Mouse (Mus musculus): ENCODE data around the gene Isoc2b. TPM values are rescaled to one million over a fixed set of nuclear protein-coding genes. Genes with fewer than 3 reads are reported as not detected.

Gene Isoc2b
- polyA plus RNA-seq, 1 experiment from 2014 or later = 2.9 TPM

Other genes starting within 250 kb of the Isoc2b start
- gene Tmem86b, start 238.8 kb downstream of the Isoc2b start, polyA plus RNA-seq (2014; fragmentation: Nextera tagmentation; extraction: Ambion mirVana) = 3.8 and 4.6 TPM in 2 replicates
- 3.2 and 7.0 TPM in 2 replicates for gene Ppp6r1, start 211.2 kb downstream of the Isoc2b start, polyA plus RNA-seq (2014; fragmentation: Nextera tagmentation; extraction: Ambion mirVana)
- 81.5 and 83.7 TPM in 2 replicates for gene Hspbp1, start 185.2 kb downstream of the Isoc2b start, polyA plus RNA-seq (2014; fragmentation: Nextera tagmentation; extraction: Ambion mirVana)
- 1.7 TPM in 2 replicates for gene Brsk1, start 179.7 kb downstream of the Isoc2b start, polyA plus RNA-seq (2014; fragmentation: Nextera tagmentation; extraction: Ambion mirVana)
- gene Tmem150b, start 145.0 kb downstream of the Isoc2b start, polyA plus RNA-seq (2014; fragmentation: Nextera tagmentation; extraction: Ambion mirVana) = not detected in 2 replicates
- gene Kmt5c, start 130.1 kb downstream of the Isoc2b start, polyA plus RNA-seq (2014; fragmentation: Nextera tagmentation; extraction: Ambion mirVana) = 58.6 and 63.5 TPM in 2 replicates
- 32.9 and 42.4 TPM in 2 replicates for gene Cox6b2, start 117.2 kb downstream of the Isoc2b start, polyA plus RNA-seq (2014; fragmentation: Nextera tagmentation; extraction: Ambion mirVana)
- gene Fam71e2, start 99.0 kb downstream of the Isoc2b start, polyA plus RNA-seq (2014; fragmentation: Nextera tagmentation; extraction: Ambion mirVana) = not detected in 2 replicates
- not detected in 2 replicates for gene Il11, start 87.4 kb downstream of the Isoc2b start, polyA plus RNA-seq (2014; fragmentation: Nextera tagmentation; extraction: Ambion mirVana)
- gene Tmem190, start 87.3 kb downstream of the Isoc2b start, polyA plus RNA-seq (2014; fragmentation: Nextera tagmentation; extraction: Ambion mirVana) = not detected in 2 replicates
- 2.2 and 2.4 TPM in 2 replicates for gene Tmem238, start 80.6 kb downstream of the Isoc2b start, polyA plus RNA-seq (2014; fragmentation: Nextera tagmentation; extraction: Ambion mirVana)
- gene Rpl28, start 77.4 kb downstream of the Isoc2b start, polyA plus RNA-seq (2014; fragmentation: Nextera tagmentation; extraction: Ambion mirVana) = 143 and 156 TPM in 2 replicates
- 317 and 378 TPM in 2 replicates for gene Ube2s, start 57.7 kb downstream of the Isoc2b start, polyA plus RNA-seq (2014; fragmentation: Nextera tagmentation; extraction: Ambion mirVana)
- gene Shisa7, start 25.6 kb downstream of the Isoc2b start, polyA plus RNA-seq (2014; fragmentation: Nextera tagmentation; extraction: Ambion mirVana) = 0.09 TPM in 1 of 2 replicates, not detected in the other
- 0.59 and 1.1 TPM in 2 replicates for gene Isoc2a, start 6.9 kb upstream of the Isoc2b start, polyA plus RNA-seq (2014; fragmentation: Nextera tagmentation; extraction: Ambion mirVana)
- gene Gm36210, start 36.3 kb upstream of the Isoc2b start, polyA plus RNA-seq (2014; fragmentation: Nextera tagmentation; extraction: Ambion mirVana) = 0.17 and 0.20 TPM in 2 replicates
- 2.6 and 2.8 TPM in 2 replicates for gene Zfp628, start 45.0 kb upstream of the Isoc2b start, polyA plus RNA-seq (2014; fragmentation: Nextera tagmentation; extraction: Ambion mirVana)
- 4.7 and 5.0 TPM in 2 replicates for gene Nat14, start 51.8 kb upstream of the Isoc2b start, polyA plus RNA-seq (2014; fragmentation: Nextera tagmentation; extraction: Ambion mirVana)
- 0.53 and 1.1 TPM in 2 replicates for gene Ssc5d, start 55.5 kb upstream of the Isoc2b start, polyA plus RNA-seq (2014; fragmentation: Nextera tagmentation; extraction: Ambion mirVana)
- 3.3 and 5.4 TPM in 2 replicates for gene Sbk2, start 94.1 kb upstream of the Isoc2b start, polyA plus RNA-seq (2014; fragmentation: Nextera tagmentation; extraction: Ambion mirVana)
- gene Sbk3, start 100.9 kb upstream of the Isoc2b start, polyA plus RNA-seq (2014; fragmentation: Nextera tagmentation; extraction: Ambion mirVana) = 0.44 and 0.49 TPM in 2 replicates
- 32.5 and 38.8 TPM in 2 replicates for gene Zfp579, start 125.9 kb upstream of the Isoc2b start, polyA plus RNA-seq (2014; fragmentation: Nextera tagmentation; extraction: Ambion mirVana)
- 10.2 and 11.0 TPM in 2 replicates for gene Zfp524, start 144.2 kb upstream of the Isoc2b start, polyA plus RNA-seq (2014; fragmentation: Nextera tagmentation; extraction: Ambion mirVana)
- gene Fiz1, start 144.4 kb upstream of the Isoc2b start, polyA plus RNA-seq (2014; fragmentation: Nextera tagmentation; extraction: Ambion mirVana) = 25.5 and 25.9 TPM in 2 replicates
- 0.89 TPM in 1 of 2 replicates, not detected in the other for gene Gm44973, start 145.2 kb upstream of the Isoc2b start, polyA plus RNA-seq (2014; fragmentation: Nextera tagmentation; extraction: Ambion mirVana)
- gene Zfp865, start 150.1 kb upstream of the Isoc2b start, polyA plus RNA-seq (2014; fragmentation: Nextera tagmentation; extraction: Ambion mirVana) = 3.4 and 5.5 TPM in 2 replicates
- 1.5 and 2.9 TPM in 2 replicates for gene Ccdc106, start 150.3 kb upstream of the Isoc2b start, polyA plus RNA-seq (2014; fragmentation: Nextera tagmentation; extraction: Ambion mirVana)
- not detected in 2 replicates for gene 4632433K11Rik, start 163.9 kb upstream of the Isoc2b start, polyA plus RNA-seq (2014; fragmentation: Nextera tagmentation; extraction: Ambion mirVana)
- gene Zfp784, start 168.2 kb upstream of the Isoc2b start, polyA plus RNA-seq (2014; fragmentation: Nextera tagmentation; extraction: Ambion mirVana) = 3.4 and 4.2 TPM in 2 replicates
- 14.7 and 17.8 TPM in 2 replicates for gene Zfp580, start 181.3 kb upstream of the Isoc2b start, polyA plus RNA-seq (2014; fragmentation: Nextera tagmentation; extraction: Ambion mirVana)
- 84.0 and 85.5 TPM in 2 replicates for gene U2af2, start 191.9 kb upstream of the Isoc2b start, polyA plus RNA-seq (2014; fragmentation: Nextera tagmentation; extraction: Ambion mirVana)
- gene Epn1, start 210.0 kb upstream of the Isoc2b start, polyA plus RNA-seq (2014; fragmentation: Nextera tagmentation; extraction: Ambion mirVana) = 47.0 and 48.1 TPM in 2 replicates
- gene Rfpl4, start 246.7 kb upstream of the Isoc2b start, polyA plus RNA-seq (2014; fragmentation: Nextera tagmentation; extraction: Ambion mirVana) = not detected in 2 replicates